Mouse (Mus musculus) heart, embryonic 13.5 days (tissue): ENCODE results near the gene Gm36864. TPM values are rescaled to one million over a fixed set of nuclear protein-coding genes. Genes with fewer than 3 reads are reported as not detected.
A peak's percentile ranks its signal among the peaks of the same experiment; 100 is the strongest.
"Not testable (repeated sequence)": the region's sequence is repeated elsewhere in the genome, so short reads cannot be mapped to it uniquely, and the experiment has no call there.

Source experiments
- ATAC-seq: fragments of 200-750 bp; cut with Nextera tagmentation; 2 replicates; pipeline ENCODE4 v1.8.0; 2017; ENCODE audit warnings: moderate TSS enrichment; ENCODE audit not compliant: insufficient number of reproducible peaks, low FRiP score, low TSS enrichment; ENCODE audit errors: extremely low read depth
- H3K27ac ChIP-seq: fragments of 300-500 bp; sonication (generic); replicated peaks from 2 replicates; pipeline ENCODE4 v1.5.1; 2015; ENCODE audit warnings: moderate library complexity, mild to moderate bottlenecking, inconsistent platforms
- H3K27me3 ChIP-seq: fragments of 300-500 bp; sonication (generic); replicated peaks from 2 replicates; pipeline ENCODE4 v1.6.1; 2015; ENCODE audit warnings: mild to moderate bottlenecking, inconsistent platforms
- H3K36me3 ChIP-seq: fragments of 300-500 bp; sonication (generic); 2 replicates; pipeline ENCODE4 v1.6.1; 2015; ENCODE audit warnings: mild to moderate bottlenecking, inconsistent platforms
- H3K4me1 ChIP-seq: fragments of 300-500 bp; sonication (generic); 2 replicates; pipeline ENCODE4 v1.6.1; 2015; ENCODE audit warnings: inconsistent platforms
- H3K4me2 ChIP-seq: fragments of 300-500 bp; sonication (generic); 2 replicates; pipeline ENCODE4 v1.6.1; 2015; ENCODE audit warnings: inconsistent platforms, mild to moderate bottlenecking, moderate library complexity
- H3K4me3 ChIP-seq: fragments of 300-500 bp; sonication (generic); 2 replicates; pipeline ENCODE4 v1.5.1; 2015; ENCODE audit warnings: moderate library complexity, mild to moderate bottlenecking, inconsistent platforms
- H3K9ac ChIP-seq: fragments of 300-500 bp; sonication (generic); 2 replicates; pipeline ENCODE4 v1.6.1; 2015; ENCODE audit warnings: inconsistent platforms, mild to moderate bottlenecking, moderate library complexity
- H3K9me3 ChIP-seq: fragments of 300-500 bp; sonication (generic); 2 replicates; pipeline ENCODE4 v1.6.1; 2016; ENCODE audit warnings: inconsistent platforms
- WGBS: fragments of 180-500 bp; shearing (Covaris S2); methylation state at CpG from one replicate; pipeline ENCODE4 v1.1.7; 2015; ENCODE audit warnings: mixed read lengths; 5-methylcytosine and 5-hydroxymethylcytosine counted together
- polyA plus RNA-seq: library from polyadenylated mRNA; unstranded; fragments of >200 nt; fragmentation: Nextera tagmentation; extraction: Ambion mirVana; gene quantifications from 2 replicates; pipeline ENCODE4 v1.2.1, GENCODE M21; 2015

Gm36864 gene
- polyA plus RNA-seq = 0.09 TPM in 1 of 2 replicates, not detected in the other

DNA sequence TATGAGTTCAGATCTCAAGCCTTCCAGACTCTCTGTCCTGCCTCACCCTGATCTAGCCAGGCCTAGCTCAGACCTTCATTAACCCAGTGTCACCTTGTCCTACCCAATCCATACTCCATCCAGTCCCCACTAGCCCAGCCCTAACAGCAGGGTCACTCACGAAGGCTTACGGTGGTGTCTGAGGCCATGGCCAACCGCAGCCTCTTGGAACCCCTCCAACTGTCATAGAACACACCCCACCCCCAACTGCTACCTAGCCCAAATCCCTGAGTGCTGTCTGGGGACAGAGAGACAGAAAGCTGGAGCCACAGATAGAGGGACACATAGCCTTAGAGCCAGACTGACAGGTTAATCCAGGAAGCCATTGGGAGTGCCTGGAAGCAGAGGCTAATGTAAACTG is at the start of gene Gm36864:
Gene Gm36864, plus strand, starts transcription at position 269 of the 400 bp plus-strand sequence.
- Histone ChIP-seq H3K9ac (no peak within 1 kb of the TSS), H3K9me3 (no peaks in the 10 kb centered on the region), H3K4me3 (no peak within 1 kb of the TSS), H3K4me1 (no peaks in the 10 kb centered on the region), H3K27ac (no peak within 1 kb of the TSS), H3K4me2 (no peak within 1 kb of the TSS), H3K36me3 (no peaks in the 10 kb centered on the region), H3K27me3 (no peaks in the 10 kb centered on the region)
- 0 out of 2 replicates have a peak, but pooled peaks have one; percentile 31 for ATAC-seq
- 57% methylated on average over 3 of the region's 3 CpGs for WGBS

GRCm38 (mm10) chr7:44186516-44186915 is 49.5 kb upstream of the Gm36864 start:
- H3K4me2 ChIP-seq, H3K9ac ChIP-seq, H3K4me1 ChIP-seq, H3K9me3 ChIP-seq, H3K27me3 ChIP-seq, H3K4me3 ChIP-seq, ATAC-seq, H3K27ac ChIP-seq, H3K36me3 ChIP-seq: not testable (repeated sequence)
- 63% methylated on average over 8 of the region's 8 CpGs for WGBS

DNA sequence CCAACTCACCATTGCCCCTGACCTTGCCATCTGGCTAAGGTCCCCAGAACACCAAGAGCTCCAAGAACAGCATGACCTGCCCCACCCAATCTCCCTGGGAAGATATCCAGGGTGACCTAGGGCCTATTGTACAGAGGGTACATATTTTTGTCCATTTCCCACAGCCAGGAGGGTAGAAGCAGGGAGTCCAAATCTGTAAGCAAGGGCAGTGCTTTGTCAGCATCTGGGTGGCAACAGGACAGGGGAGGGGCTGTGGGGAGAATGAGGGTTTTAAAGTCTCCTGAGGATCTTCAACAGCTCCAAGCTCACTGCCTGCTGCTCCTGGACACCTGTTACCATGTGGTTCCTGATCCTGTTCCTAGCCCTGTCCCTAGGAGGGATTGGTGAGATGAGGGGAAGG is 48.0 kb upstream of the Gm36864 start, which contains the start of gene Klk1b24:
Gene Klk1b24, plus strand, starts transcription at position 301 of the 400 bp plus-strand sequence.
- not testable (repeated sequence) for H3K9me3 ChIP-seq, H3K4me1 ChIP-seq, H3K27me3 ChIP-seq, H3K4me2 ChIP-seq, H3K27ac ChIP-seq, ATAC-seq, H3K36me3 ChIP-seq, H3K9ac ChIP-seq, H3K4me3 ChIP-seq

DNA sequence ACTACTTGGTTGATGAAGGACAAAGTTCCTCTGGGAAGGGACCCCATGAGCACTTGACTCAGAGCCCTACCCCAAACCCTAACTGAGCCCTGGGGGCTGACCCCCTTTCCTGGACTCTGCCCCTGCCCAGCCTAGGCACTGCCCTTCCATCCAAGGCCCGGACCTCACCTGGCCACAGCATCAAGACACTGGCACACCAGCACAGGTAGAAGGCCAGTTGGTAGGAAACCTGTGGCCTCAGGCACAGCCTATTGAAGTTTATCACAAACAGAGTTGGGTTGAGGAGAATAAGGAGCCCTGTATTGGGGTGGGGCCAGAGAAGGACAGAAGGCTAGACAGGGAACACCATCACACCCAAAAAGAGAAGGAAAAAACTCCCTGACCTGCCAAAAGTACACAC is 42.5 kb upstream of the Gm36864 start:
- not testable (repeated sequence) for H3K27me3 ChIP-seq

DNA sequence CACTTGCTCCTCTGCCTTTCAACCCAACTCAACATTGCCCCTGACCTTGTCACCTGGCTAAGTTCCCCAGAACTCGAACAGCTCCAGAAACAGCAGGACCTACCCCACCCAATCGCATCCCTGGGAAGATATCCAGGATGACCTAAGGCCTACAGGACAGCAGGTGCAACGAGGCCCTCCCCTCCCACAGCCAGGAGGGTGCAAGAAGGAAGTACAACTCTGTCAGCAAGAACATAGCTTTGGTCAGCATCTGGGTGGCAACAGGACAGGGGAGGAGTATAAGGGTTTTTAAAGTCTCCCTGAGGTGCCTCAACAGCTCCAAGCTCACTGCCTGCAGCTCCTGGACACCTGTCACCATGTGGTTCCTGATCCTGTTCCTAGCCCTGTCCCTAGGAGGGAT is 38.1 kb upstream of the Gm36864 start, which contains the start of gene Klk1b3:
Gene Klk1b3, plus strand, starts transcription at position 301 of the 400 bp plus-strand sequence.
- H3K27me3 ChIP-seq = no peaks in the 10 kb centered on the region
- no peaks in the 10 kb centered on the region for H3K9me3 ChIP-seq
- no peak within 1 kb of the TSS for H3K9ac ChIP-seq
- no peaks in the 10 kb centered on the region for H3K36me3 ChIP-seq
- no peak within 1 kb of the TSS for H3K4me3 ChIP-seq
- H3K4me1 ChIP-seq = no peaks in the 10 kb centered on the region
- 58% methylated on average over 3 of the region's 3 CpGs for WGBS
- no peak within 1 kb of the TSS for H3K27ac ChIP-seq
- no peak for ATAC-seq
- H3K4me2 ChIP-seq = no peak within 1 kb of the TSS

More for the DNA sequence above, 42.5 kb upstream of the Gm36864 start:
- H3K4me3 ChIP-seq, H3K36me3 ChIP-seq, H3K4me1 ChIP-seq, H3K27ac ChIP-seq, ATAC-seq, H3K9ac ChIP-seq, H3K4me2 ChIP-seq, H3K9me3 ChIP-seq: not testable (repeated sequence)
- 81% methylated on average over 1 of the region's 1 CpGs for WGBS

GRCm38 (mm10) chr7:44207135-44207534 is 28.8 kb upstream of the Gm36864 start, which contains the start of gene Klk1b4:
Gene Klk1b4, plus strand, starts transcription at chr7:44207435.
- not testable (repeated sequence) for ATAC-seq, H3K27me3 ChIP-seq, H3K36me3 ChIP-seq, H3K4me2 ChIP-seq, H3K4me3 ChIP-seq, H3K9ac ChIP-seq, H3K9me3 ChIP-seq, H3K27ac ChIP-seq, H3K4me1 ChIP-seq
- WGBS = 38% methylated on average over 3 of the region's 3 CpGs

DNA sequence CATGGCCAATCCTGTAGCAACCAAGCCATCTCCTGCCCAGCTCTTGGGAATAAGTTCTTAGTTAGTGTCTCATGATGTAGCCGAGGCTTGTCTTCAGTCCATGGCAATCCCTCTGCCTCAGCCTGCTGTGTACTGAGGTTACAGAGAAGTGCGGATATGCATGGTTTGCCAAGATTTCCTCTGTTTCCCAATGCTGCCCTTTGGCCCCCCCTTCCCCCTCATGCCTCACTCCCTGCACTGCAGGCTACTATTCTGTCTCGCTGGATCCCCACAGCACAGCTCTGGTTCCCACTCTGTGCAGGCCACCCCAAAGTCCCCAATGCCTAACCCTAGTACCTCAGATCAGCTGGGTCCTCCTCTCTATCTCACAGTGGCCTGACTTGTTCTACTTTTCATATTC is 27.7 kb upstream of the Gm36864 start:
- H3K9ac ChIP-seq = no peak overlapping the region
- H3K4me1 ChIP-seq = no peaks in the 10 kb centered on the region
- H3K4me2 ChIP-seq = no peak overlapping the region
- ATAC-seq = no peak
- H3K36me3 ChIP-seq = no peaks in the 10 kb centered on the region
- 0 out of 2 replicates have a peak, but pooled peaks cover 3% of the 10 kb centered on the region for H3K27me3 ChIP-seq
- no peak overlapping the region for H3K4me3 ChIP-seq
- WGBS = 63% methylated on average over 3 of the region's 3 CpGs
- no peak overlapping the region for H3K27ac ChIP-seq
- no peaks in the 10 kb centered on the region for H3K9me3 ChIP-seq

GRCm38 (mm10) chr7:44215645-44216044 is 20.3 kb upstream of the Gm36864 start, which contains the start of gene Klk1b5:
Gene Klk1b5, plus strand, starts transcription at chr7:44215945.
- no peak within 1 kb of the TSS for H3K4me3 ChIP-seq
- no peak for ATAC-seq

DNA sequence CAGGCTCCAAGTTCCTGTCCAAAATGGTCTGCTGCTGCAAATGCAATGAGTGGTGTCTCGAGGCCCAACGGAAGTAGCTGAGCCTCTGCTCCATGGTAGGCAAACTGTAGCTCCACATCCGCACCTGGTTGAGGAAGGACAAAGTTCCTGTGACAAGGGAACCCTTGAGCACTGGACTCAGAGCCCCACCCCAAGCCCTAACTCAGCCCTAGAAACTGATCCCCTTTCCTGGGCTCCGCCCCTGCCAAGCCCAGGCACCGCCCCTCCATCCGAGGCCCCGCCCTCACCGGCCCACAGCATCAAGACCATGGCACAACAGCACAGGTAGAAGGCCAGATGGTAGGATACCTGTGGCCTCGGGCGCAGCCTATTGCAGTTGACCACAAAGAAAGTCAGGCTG is 14.4 kb upstream of the Gm36864 start:
- 45% methylated on average over 8 of the region's 10 CpGs for WGBS
- H3K4me1 ChIP-seq, H3K27me3 ChIP-seq, H3K36me3 ChIP-seq, H3K27ac ChIP-seq, H3K4me3 ChIP-seq, H3K9ac ChIP-seq, H3K4me2 ChIP-seq, ATAC-seq, H3K9me3 ChIP-seq: not testable (repeated sequence)

More at GRCm38 (mm10) chr7:44215645-44216044, 20.3 kb upstream of the Gm36864 start, which contains the start of gene Klk1b5:
- no peak within 1 kb of the TSS for H3K4me2 ChIP-seq
- H3K9me3 ChIP-seq = no peaks in the 10 kb centered on the region
- WGBS = 74% methylated on average over 1 of the region's 1 CpGs
- no peaks in the 10 kb centered on the region for H3K4me1 ChIP-seq
- H3K27ac ChIP-seq = no peak within 1 kb of the TSS
- no peaks in the 10 kb centered on the region for H3K36me3 ChIP-seq
- no peak within 1 kb of the TSS for H3K9ac ChIP-seq
- H3K27me3 ChIP-seq = peaks cover 6% of the 10 kb centered on the region; the same call in 1 of the 2 replicates

- H3K4me3 ChIP-seq, H3K36me3 ChIP-seq, H3K9ac ChIP-seq, H3K4me2 ChIP-seq, H3K27me3 ChIP-seq, H3K27ac ChIP-seq, ATAC-seq, H3K9me3 ChIP-seq, H3K4me1 ChIP-seq: not testable (repeated sequence)
- WGBS = 56% methylated on average over 6 of the region's 6 CpGs
Measured at GRCm38 (mm10) chr7:44222335-44222734, 13.6 kb upstream of the Gm36864 start.

GRCm38 (mm10) chr7:44225076-44225475 is 10.9 kb upstream of the Gm36864 start, which contains the start of gene Klk1:
Gene Klk1, plus strand, starts transcription at chr7:44225360.
- no peak for ATAC-seq
- H3K9ac ChIP-seq = no peak within 1 kb of the TSS
- no peak within 1 kb of the TSS for H3K4me3 ChIP-seq
- peaks cover 6% of the 10 kb centered on the region; the same call in 1 of the 2 replicates for H3K27me3 ChIP-seq
- no peak within 1 kb of the TSS for H3K27ac ChIP-seq
- H3K4me1 ChIP-seq = no peaks in the 10 kb centered on the region
- no peaks in the 10 kb centered on the region for H3K36me3 ChIP-seq
- no peaks in the 10 kb centered on the region for H3K9me3 ChIP-seq
- 24% methylated on average over 1 of the region's 1 CpGs for WGBS
- no peak within 1 kb of the TSS for H3K4me2 ChIP-seq

DNA sequence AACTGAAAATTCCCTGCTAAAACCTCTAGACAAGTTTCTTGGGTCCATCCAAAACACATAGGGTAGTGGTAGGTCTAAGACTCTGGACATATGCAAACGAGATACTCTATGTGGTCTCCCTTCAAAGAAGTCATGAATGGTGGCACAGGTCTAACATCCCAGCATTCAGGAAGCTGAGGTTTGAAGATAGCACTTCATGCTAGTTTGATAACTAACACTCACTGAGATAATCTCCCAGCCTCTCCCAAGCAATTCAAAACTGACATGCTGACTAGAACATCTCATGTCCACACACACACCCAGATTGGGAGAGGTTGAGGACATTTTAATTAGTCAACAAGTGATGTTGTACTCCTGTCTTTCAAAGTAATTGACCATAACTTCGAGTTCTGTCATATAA is 3.9 kb downstream of the Gm36864 start:
- Histone ChIP-seq H3K9ac (no peak overlapping the region), H3K4me3 (no peak overlapping the region), H3K36me3 (no peaks in the 10 kb centered on the region), H3K4me1 (no peaks in the 10 kb centered on the region), H3K27me3 (no peaks in the 10 kb centered on the region), H3K9me3 (no peaks in the 10 kb centered on the region), H3K27ac (no peak overlapping the region), H3K4me2 (no peak overlapping the region)
- no peak for ATAC-seq
- 51% methylated on average over 2 of the region's 2 CpGs for WGBS
